Mouse (Mus musculus) NIH3T3 (cell line): ENCODE results near the gene Fam72a.

Experiments used
- DNase-seq: peaks from one replicate; pipeline ENCODE4 v3.0.0-alpha.2; 2012; ENCODE audit warnings: low read depth

Gene Fam72a

GRCm38 (mm10) chr1:131527281-131528080, at the start of gene Fam72a, which contains the start of gene Srgap2:
TSS of gene Fam72a (plus strand) at chr1:131527903.
TSS of gene Srgap2 (minus strand) at chr1:131527352.
- peak; percentile 99 for DNase-seq

- DNase-seq: no peak
These were observed 48.9 kb upstream of the Fam72a start for GRCm38 (mm10) chr1:131478770-131479305.

- no peak for DNase-seq
These were observed 46.3 kb upstream of the Fam72a start for GRCm38 (mm10) chr1:131481391-131481790.

GRCm38 (mm10) chr1:131482242-131482641, 45.5 kb upstream of the Fam72a start:
- DNase-seq: no peak

GRCm38 (mm10) chr1:131486094-131486850, 41.4 kb upstream of the Fam72a start:
- no peak for DNase-seq

- no peak for DNase-seq
These were observed 38.4 kb upstream of the Fam72a start for GRCm38 (mm10) chr1:131489312-131489711.

- no peak for DNase-seq
These were observed 36.1 kb upstream of the Fam72a start for GRCm38 (mm10) chr1:131491579-131491978.

- DNase-seq: no peak
These were observed 35.3 kb upstream of the Fam72a start for GRCm38 (mm10) chr1:131492360-131492759.

- DNase-seq: peak; percentile 78
These were observed 33.5 kb upstream of the Fam72a start for GRCm38 (mm10) chr1:131493966-131494898.

GRCm38 (mm10) chr1:131498231-131498630, 29.5 kb upstream of the Fam72a start:
- DNase-seq: no peak

- DNase-seq: peak; percentile 44
These were observed 26.0 kb upstream of the Fam72a start for GRCm38 (mm10) chr1:131501681-131502080.

- no peak for DNase-seq
These were observed 16.6 kb upstream of the Fam72a start for GRCm38 (mm10) chr1:131511131-131511530.

GRCm38 (mm10) chr1:131511661-131512500, 15.8 kb upstream of the Fam72a start:
- DNase-seq: peak; percentile 40

GRCm38 (mm10) chr1:131513136-131513535, 14.6 kb upstream of the Fam72a start:
- DNase-seq: no peak

GRCm38 (mm10) chr1:131514197-131514596, 13.5 kb upstream of the Fam72a start:
- no peak for DNase-seq

GRCm38 (mm10) chr1:131516588-131516987, 11.1 kb upstream of the Fam72a start:
- DNase-seq: no peak

GRCm38 (mm10) chr1:131523794-131524193, 3.9 kb upstream of the Fam72a start:
- no peak for DNase-seq

GRCm38 (mm10) chr1:131525101-131525585, 2.6 kb upstream of the Fam72a start:
- DNase-seq: peak; percentile 53

GRCm38 (mm10) chr1:131525586-131526271, 2.0 kb upstream of the Fam72a start:
- DNase-seq: peak; percentile 55
